Mouse (Mus musculus) ES-E14 (cell line): ENCODE data around the gene Fyco1.

Experiments
- CHD2 ChIP-seq: IDR thresholded peaks from 2 replicates; pipeline ENCODE4 v1.6.1; 2014; ENCODE audit warnings: mild to moderate bottlenecking, low read depth, low read length, inconsistent platforms
- MAFK ChIP-seq: IDR thresholded peaks from 2 replicates; pipeline ENCODE4 v1.6.1; 2014; ENCODE audit warnings: mild to moderate bottlenecking, low read depth, low read length, inconsistent platforms; ENCODE audit not compliant: insufficient read depth
- ZC3H11A ChIP-seq: IDR thresholded peaks from 2 replicates; pipeline ENCODE4 v1.6.1; 2012; ENCODE audit warnings: low read depth, mild to moderate bottlenecking, inconsistent platforms, low read length, borderline replicate concordance

DNA sequence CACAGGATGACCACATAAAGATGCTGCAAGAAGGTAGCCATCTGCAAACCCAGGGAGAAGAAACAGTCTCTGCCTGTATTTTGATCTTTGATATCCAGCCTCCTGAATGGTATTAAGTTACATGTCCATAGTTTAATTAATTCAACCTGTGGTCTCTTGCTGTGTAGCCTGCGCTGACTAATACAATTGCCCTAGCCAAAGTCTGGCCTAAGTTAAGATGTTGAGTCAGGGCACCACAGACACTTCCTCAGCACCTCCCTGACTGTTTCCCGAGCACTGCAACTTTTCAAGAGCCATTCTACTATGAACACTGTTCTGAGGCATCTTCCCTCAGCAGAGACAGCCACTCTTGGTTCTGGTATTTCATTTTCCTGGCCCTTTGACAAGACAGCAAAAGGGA is 33.1 kb downstream of the Fyco1 start:
- TF ChIP-seq CHD2 = no peak
- no peak for TF ChIP-seq ZC3H11A
- no peak for TF ChIP-seq MAFK
